Mouse (Mus musculus) heart, adult 11 months (tissue): ENCODE measurements around the gene Bag5.
"Not testable (repeated sequence)": the region's sequence is repeated elsewhere in the genome, so short reads cannot be mapped to it uniquely, and the experiment has no call there.

Experiments used
- DNase-seq: peaks from one replicate; pipeline ENCODE4 v3.0.0; 2022

Gene Bag5

GRCm38 (mm10) chr12:111713004-111713651 is at the start of gene Bag5, which contains the start of gene Apopt1:
Bag5 (minus strand) TSS chr12:111713257.
Apopt1 (plus strand) TSS chr12:111713261.
- DNase-seq = peak; percentile 99

GRCm38 (mm10) chr12:111760306-111760908 is 47.4 kb upstream of the Bag5 start:
- DNase-seq = peak; percentile 82

GRCm38 (mm10) chr12:111759176-111760061 is 46.4 kb upstream of the Bag5 start:
- DNase-seq = peak; percentile 99

GRCm38 (mm10) chr12:111758381-111759175 is 45.5 kb upstream of the Bag5 start, which contains the start of gene Klc1:
Klc1 (plus strand) TSS chr12:111758849.
- DNase-seq = peak; percentile 98

GRCm38 (mm10) chr12:111757561-111758325 is 44.7 kb upstream of the Bag5 start:
- no peak for DNase-seq

GRCm38 (mm10) chr12:111756698-111757082 is 43.6 kb upstream of the Bag5 start:
- DNase-seq = no peak

- DNase-seq = no peak
These were observed 43.1 kb upstream of the Bag5 start for GRCm38 (mm10) chr12:111756082-111756697.

GRCm38 (mm10) chr12:111755231-111755630 is 42.2 kb upstream of the Bag5 start:
- DNase-seq = peak; percentile 92

- DNase-seq = peak; percentile 86
These were observed 41.7 kb upstream of the Bag5 start for GRCm38 (mm10) chr12:111754710-111755109.

- DNase-seq = peak; percentile 93
These were observed 40.3 kb upstream of the Bag5 start for GRCm38 (mm10) chr12:111753347-111753746.

GRCm38 (mm10) chr12:111752491-111752890 is 39.4 kb upstream of the Bag5 start:
- no peak for DNase-seq

- DNase-seq = no peak
These were observed 37.7 kb upstream of the Bag5 start for GRCm38 (mm10) chr12:111750739-111751138.

GRCm38 (mm10) chr12:111747421-111747820 is 34.4 kb upstream of the Bag5 start:
- peak; percentile 91 for DNase-seq

- DNase-seq = peak; percentile 99
These were observed 33.0 kb upstream of the Bag5 start for GRCm38 (mm10) chr12:111746091-111746490.

GRCm38 (mm10) chr12:111745274-111745673 is 32.2 kb upstream of the Bag5 start:
- DNase-seq = peak; percentile 84

- DNase-seq = peak; percentile 98
These were observed 30.9 kb upstream of the Bag5 start for GRCm38 (mm10) chr12:111743981-111744423.

GRCm38 (mm10) chr12:111743419-111743818 is 30.4 kb upstream of the Bag5 start:
- peak; percentile 98 for DNase-seq

- DNase-seq = peak; percentile 90
These were observed 28.3 kb upstream of the Bag5 start for GRCm38 (mm10) chr12:111741338-111741737.

- peak; percentile 90 for DNase-seq
These were observed 25.7 kb upstream of the Bag5 start for GRCm38 (mm10) chr12:111738754-111739153.

- peak; percentile 91 for DNase-seq
These were observed 24.3 kb upstream of the Bag5 start for GRCm38 (mm10) chr12:111737370-111737769.

GRCm38 (mm10) chr12:111736676-111737075 is 23.6 kb upstream of the Bag5 start:
- not testable (repeated sequence) for DNase-seq
